Mouse (Mus musculus): ENCODE results near the gene Fchsd2. TPM values are rescaled to one million over a fixed set of nuclear protein-coding genes. Genes with fewer than 3 reads are reported as not detected.

Gene Fchsd2
- total and polyA plus RNA-seq, 2 experiments: 8.9 to 43.0 TPM

DNA sequence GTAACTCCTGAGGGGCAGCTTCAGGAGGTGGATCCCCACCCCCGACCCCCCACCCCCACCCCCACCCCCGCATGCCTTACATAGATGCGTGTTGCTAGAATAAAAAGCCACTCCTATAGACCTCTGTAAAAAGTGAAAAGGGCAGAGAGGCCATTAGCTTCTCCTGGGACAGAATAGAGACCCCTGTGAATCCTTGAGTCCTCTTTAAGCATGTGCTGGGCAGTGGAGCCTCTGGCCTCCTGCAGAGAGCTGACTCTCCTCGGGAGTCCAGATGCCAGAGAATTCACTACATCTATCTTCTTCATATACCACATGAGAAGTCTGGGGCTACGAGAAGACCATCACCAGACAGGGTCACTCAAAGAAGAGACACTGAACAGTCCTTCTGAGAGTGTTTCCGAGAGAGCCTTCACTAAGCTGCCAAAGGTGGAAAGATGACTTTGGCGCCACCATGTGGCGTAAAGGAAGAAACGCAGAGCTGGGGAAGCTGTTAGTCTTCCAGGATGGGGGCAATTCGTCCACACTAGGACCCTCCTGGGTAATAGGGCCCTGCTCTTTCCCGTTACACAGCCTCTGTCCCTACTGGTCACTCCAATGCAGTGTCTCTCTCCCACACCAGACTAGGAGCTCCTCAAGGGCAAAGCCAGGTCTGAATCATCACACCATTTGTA is 41.0 kb upstream of the Fchsd2 start:
- Histone ChIP-seq H3K9ac (ENCODE audit: low read depth, low read length) (no peak overlapping the region), H3K4me1 (ENCODE audit: control insufficient read depth, insufficient read depth, low read length) (0 out of 2 replicates have a peak, but pooled peaks cover 2% of the 10 kb centered on the region), H3K27ac (replicated peaks; ENCODE audit: insufficient read depth, low read depth, low read length) (no peak overlapping the region), H3K79me2 (ENCODE audit: control insufficient read depth, insufficient read depth, low read length) (no peaks in the 10 kb centered on the region), H3K36me3 (ENCODE audit: control insufficient read depth, insufficient read depth, low read length) (no peaks in the 10 kb centered on the region), H3K27me3 (ENCODE audit: control insufficient read depth, insufficient read depth, low read length) (no peaks in the 10 kb centered on the region), H3K4me3 (ENCODE audit: insufficient read depth, low read depth, low read length) (no peak overlapping the region)
- TF ChIP-seq POLR2A (IDR thresholded peaks at IDR 0.05; ENCODE audit: extremely low read depth, insufficient read depth, low read length) (no peak), CTCF (IDR thresholded peaks at IDR 0.05; ENCODE audit: low read depth, low read length) (peak; percentile 73)
- 19% methylated on average over 11 of the region's 11 CpGs for WGBS
- peak; percentile 41 for DNase-seq (ENCODE audit: extremely low read depth, low read depth, low spot score)

DNA sequence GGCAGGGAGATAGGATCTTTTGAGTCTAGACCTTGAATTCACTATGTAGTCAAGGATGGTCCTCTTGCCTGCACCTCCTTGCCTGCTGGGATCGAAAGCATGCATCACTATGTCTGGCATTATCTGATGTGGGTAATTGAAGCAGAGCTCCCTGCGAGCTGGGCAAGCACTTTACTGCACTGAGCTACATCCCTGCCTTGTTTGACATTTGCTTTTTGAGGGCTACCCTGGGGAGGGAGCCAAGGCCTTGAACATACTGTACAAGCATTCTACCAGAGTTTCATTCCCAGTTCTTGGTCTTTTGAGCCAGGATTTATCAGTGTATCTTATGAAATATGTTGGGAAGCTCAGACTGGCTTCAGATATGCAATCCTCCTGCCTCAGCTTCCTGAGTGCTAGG is 39.5 kb upstream of the Fchsd2 start:
- DNase-seq (ENCODE audit: extremely low read depth, low read depth, low spot score): no peak
- Histone ChIP-seq H3K36me3 (ENCODE audit: control insufficient read depth, insufficient read depth, low read length) (no peaks in the 10 kb centered on the region), H3K27ac (replicated peaks; ENCODE audit: insufficient read depth, low read depth, low read length) (no peak overlapping the region), H3K4me1 (ENCODE audit: control insufficient read depth, insufficient read depth, low read length) (0 out of 2 replicates have a peak, but pooled peaks cover 2% of the 10 kb centered on the region), H3K9ac (ENCODE audit: low read depth, low read length) (no peak overlapping the region), H3K79me2 (ENCODE audit: control insufficient read depth, insufficient read depth, low read length) (no peaks in the 10 kb centered on the region), H3K27me3 (ENCODE audit: control insufficient read depth, insufficient read depth, low read length) (no peaks in the 10 kb centered on the region), H3K4me3 (ENCODE audit: insufficient read depth, low read depth, low read length) (no peak overlapping the region)
- WGBS: 89% methylated on average over 2 of the region's 2 CpGs
- TF ChIP-seq POLR2A (IDR thresholded peaks at IDR 0.05; ENCODE audit: extremely low read depth, insufficient read depth, low read length) (no peak), CTCF (IDR thresholded peaks at IDR 0.05; ENCODE audit: low read depth, low read length) (no peak)

DNA sequence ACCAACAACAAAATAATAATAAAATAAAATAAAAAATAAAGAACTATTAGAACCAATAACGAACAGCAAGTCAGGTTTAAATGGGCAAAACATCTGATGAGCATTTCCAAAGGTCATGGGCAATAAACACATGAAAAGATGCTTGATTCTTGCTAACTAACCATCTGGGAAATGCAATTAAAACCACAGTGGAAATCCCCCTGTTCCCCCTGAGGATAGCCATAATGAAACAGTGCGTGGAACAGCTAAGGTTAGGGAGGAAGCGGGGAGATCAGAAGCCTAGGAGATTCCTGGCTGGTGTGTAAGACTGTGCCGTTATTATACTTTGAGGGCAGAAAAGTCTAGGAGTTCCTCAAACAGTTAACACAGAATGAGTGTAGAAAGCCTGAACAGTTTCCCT is 35.4 kb upstream of the Fchsd2 start:
- TF ChIP-seq CTCF (IDR thresholded peaks at IDR 0.05; ENCODE audit: low read depth, low read length) (no peak), POLR2A (IDR thresholded peaks at IDR 0.05; ENCODE audit: extremely low read depth, insufficient read depth, low read length) (no peak)
- Histone ChIP-seq H3K4me1 (ENCODE audit: control insufficient read depth, insufficient read depth, low read length) (peaks cover 6% of the 10 kb centered on the region), H3K79me2 (ENCODE audit: control insufficient read depth, insufficient read depth, low read length) (no peaks in the 10 kb centered on the region), H3K4me3 (ENCODE audit: insufficient read depth, low read depth, low read length) (no peak overlapping the region), H3K9ac (ENCODE audit: low read depth, low read length) (no peak overlapping the region), H3K27me3 (ENCODE audit: control insufficient read depth, insufficient read depth, low read length) (no peaks in the 10 kb centered on the region), H3K36me3 (ENCODE audit: control insufficient read depth, insufficient read depth, low read length) (no peaks in the 10 kb centered on the region), H3K27ac (replicated peaks; ENCODE audit: insufficient read depth, low read depth, low read length) (no peak overlapping the region)
- 85% methylated on average over 4 of the region's 4 CpGs for WGBS
- DNase-seq (ENCODE audit: extremely low read depth, low read depth, low spot score): no peak

DNA sequence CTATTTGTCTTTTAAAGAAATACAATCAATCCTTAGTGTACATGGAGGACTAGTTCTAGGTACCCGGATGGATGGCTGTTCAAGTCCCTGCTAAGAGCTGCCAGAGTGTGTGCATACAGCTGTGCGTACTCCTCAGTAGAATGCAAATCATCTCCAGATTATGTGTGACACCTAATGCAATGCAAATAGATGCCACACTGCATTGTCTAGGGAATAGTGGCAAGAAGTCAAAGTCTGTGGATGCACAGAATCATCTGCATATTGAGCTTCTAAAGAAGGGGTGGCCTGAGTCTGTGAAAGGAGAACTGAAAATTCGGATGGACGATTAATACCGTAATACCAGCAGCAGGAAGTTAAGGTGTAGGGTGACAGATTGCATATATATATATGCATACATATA is 33.5 kb upstream of the Fchsd2 start:
- no peaks in the 10 kb centered on the region for H3K36me3 ChIP-seq (ENCODE audit: control insufficient read depth, insufficient read depth, low read length)
- no peaks in the 10 kb centered on the region for H3K79me2 ChIP-seq (ENCODE audit: control insufficient read depth, insufficient read depth, low read length)
- 90% methylated on average over 5 of the region's 5 CpGs for WGBS
- TF ChIP-seq POLR2A (IDR thresholded peaks at IDR 0.05; ENCODE audit: extremely low read depth, insufficient read depth, low read length): no peak
- no peak for TF ChIP-seq CTCF (IDR thresholded peaks at IDR 0.05; ENCODE audit: low read depth, low read length)
- peaks cover 21% of the 10 kb centered on the region for H3K4me1 ChIP-seq (ENCODE audit: control insufficient read depth, insufficient read depth, low read length)
- H3K27ac ChIP-seq (replicated peaks; ENCODE audit: insufficient read depth, low read depth, low read length): no peak overlapping the region
- H3K9ac ChIP-seq (ENCODE audit: low read depth, low read length): no peak overlapping the region
- H3K4me3 ChIP-seq (ENCODE audit: insufficient read depth, low read depth, low read length): no peak overlapping the region
- H3K27me3 ChIP-seq (ENCODE audit: control insufficient read depth, insufficient read depth, low read length): no peaks in the 10 kb centered on the region
- no peak for DNase-seq (ENCODE audit: extremely low read depth, low read depth, low spot score)

DNA sequence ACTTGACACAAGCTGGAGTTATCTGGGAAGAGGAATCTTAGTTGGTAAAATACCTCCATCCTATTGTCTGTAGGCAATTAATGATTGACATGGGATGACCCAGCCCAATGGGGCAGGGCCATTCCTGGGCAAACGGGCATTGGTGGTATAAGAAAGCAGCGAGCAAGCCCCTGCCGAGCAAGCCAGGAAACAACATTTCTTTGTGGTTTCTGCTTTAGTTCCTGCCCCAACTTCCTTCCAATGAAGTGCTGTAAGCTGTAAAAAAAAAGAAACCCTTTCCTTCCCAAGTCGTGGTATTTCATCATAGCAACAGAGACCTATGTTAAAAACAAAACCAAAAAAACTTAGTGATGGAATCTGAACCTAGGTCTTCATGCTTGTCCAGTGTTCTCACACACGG is 32.2 kb upstream of the Fchsd2 start:
- H3K27ac ChIP-seq (replicated peaks; ENCODE audit: insufficient read depth, low read depth, low read length): no peak overlapping the region
- no peak for TF ChIP-seq POLR2A (IDR thresholded peaks at IDR 0.05; ENCODE audit: extremely low read depth, insufficient read depth, low read length)
- no peak for TF ChIP-seq CTCF (IDR thresholded peaks at IDR 0.05; ENCODE audit: low read depth, low read length)
- peak; percentile 8 for DNase-seq (ENCODE audit: extremely low read depth, low read depth, low spot score)
- H3K27me3 ChIP-seq (ENCODE audit: control insufficient read depth, insufficient read depth, low read length): no peaks in the 10 kb centered on the region
- H3K4me3 ChIP-seq (ENCODE audit: insufficient read depth, low read depth, low read length): no peak overlapping the region
- WGBS: 61% methylated on average over 5 of the region's 5 CpGs
- no peak overlapping the region for H3K9ac ChIP-seq (ENCODE audit: low read depth, low read length)
- no peaks in the 10 kb centered on the region for H3K79me2 ChIP-seq (ENCODE audit: control insufficient read depth, insufficient read depth, low read length)
- H3K36me3 ChIP-seq (ENCODE audit: control insufficient read depth, insufficient read depth, low read length): no peaks in the 10 kb centered on the region
- H3K4me1 ChIP-seq (ENCODE audit: control insufficient read depth, insufficient read depth, low read length): peaks cover 26% of the 10 kb centered on the region

DNA sequence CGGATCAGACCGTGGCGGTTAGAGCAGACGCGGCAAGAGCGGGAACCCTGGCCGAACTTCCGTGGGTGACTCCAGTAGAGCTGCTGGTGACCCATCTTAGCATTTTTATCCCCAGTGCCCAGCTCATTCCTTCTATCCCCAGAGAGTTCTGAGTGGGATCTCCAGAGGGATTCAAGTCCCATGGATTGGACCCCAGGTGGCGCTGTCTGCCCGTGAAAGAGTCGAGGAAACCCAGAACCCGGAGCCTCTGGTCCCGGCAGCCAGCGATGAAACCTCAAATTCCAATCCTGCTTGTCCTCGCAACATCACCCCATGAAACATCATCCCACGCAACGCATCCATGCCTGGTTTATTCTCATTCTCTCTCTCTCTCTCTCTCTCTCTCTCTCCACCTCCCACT is 31.3 kb upstream of the Fchsd2 start:
- 0 out of 2 replicates have a peak overlapping the region, but pooled peaks have one; percentile 16 for H3K9ac ChIP-seq (ENCODE audit: low read depth, low read length)
- peak; percentile 87 for TF ChIP-seq CTCF (IDR thresholded peaks at IDR 0.05; ENCODE audit: low read depth, low read length)
- TF ChIP-seq POLR2A (IDR thresholded peaks at IDR 0.05; ENCODE audit: extremely low read depth, insufficient read depth, low read length): no peak

More for the DNA sequence above, 31.3 kb upstream of the Fchsd2 start:
- DNase-seq (ENCODE audit: extremely low read depth, low read depth, low spot score): peak; percentile 66
- Histone ChIP-seq H3K79me2 (ENCODE audit: control insufficient read depth, insufficient read depth, low read length) (no peaks in the 10 kb centered on the region), H3K36me3 (ENCODE audit: control insufficient read depth, insufficient read depth, low read length) (no peaks in the 10 kb centered on the region), H3K27me3 (ENCODE audit: control insufficient read depth, insufficient read depth, low read length) (no peaks in the 10 kb centered on the region), H3K4me1 (ENCODE audit: control insufficient read depth, insufficient read depth, low read length) (peaks cover 34% of the 10 kb centered on the region), H3K4me3 (ENCODE audit: insufficient read depth, low read depth, low read length) (no peak overlapping the region), H3K27ac (replicated peaks; ENCODE audit: insufficient read depth, low read depth, low read length) (no peak overlapping the region)
- 5% methylated on average over 17 of the region's 17 CpGs for WGBS
